Mouse (Mus musculus) intestine, embryonic 14.5 days (tissue): Measurements from ENCODE around the gene Cd2. TPM values are rescaled to one million over a fixed set of nuclear protein-coding genes. Genes with fewer than 3 reads are reported as not detected.

Experiments
- ATAC-seq: fragments of 200-750 bp; cut with Nextera tagmentation; replicated peaks from 2 replicates; pipeline ENCODE4 v1.8.0; 2017; ENCODE audit warnings: low read depth, moderate number of reproducible peaks, moderate TSS enrichment, moderate library complexity; ENCODE audit not compliant: low FRiP score, low TSS enrichment
- DNase-seq: peaks from one replicate; pipeline ENCODE4 v3.0.0-alpha.2; 2018; ENCODE audit warnings: low spot score
- H3K27ac ChIP-seq: fragments of 300-500 bp; sonication (generic); 2 replicates; pipeline ENCODE4 v1.5.1; 2014; ENCODE audit warnings: low read depth, mild to moderate bottlenecking, control low read depth
- H3K27me3 ChIP-seq: fragments of 300-500 bp; sonication (generic); replicated peaks from 2 replicates; pipeline ENCODE4 v1.6.1; 2014; ENCODE audit warnings: low read length, control low read depth; ENCODE audit not compliant: control insufficient read depth, insufficient read depth
- H3K36me3 ChIP-seq: fragments of 300-500 bp; sonication (generic); 2 replicates; pipeline ENCODE4 v1.6.1; 2014; ENCODE audit warnings: low read length, control low read depth; ENCODE audit not compliant: control insufficient read depth, insufficient read depth
- H3K4me1 ChIP-seq: fragments of 300-500 bp; sonication (generic); replicated peaks from 2 replicates; pipeline ENCODE4 v1.6.1; 2014; ENCODE audit warnings: low read length, control low read depth, mixed read lengths; ENCODE audit not compliant: control insufficient read depth, insufficient read depth
- H3K4me2 ChIP-seq: fragments of 300-500 bp; sonication (generic); 2 replicates; pipeline ENCODE4 v1.6.1; 2014; ENCODE audit warnings: low read length
- H3K4me3 ChIP-seq: fragments of 300-500 bp; sonication (generic); 2 replicates; pipeline ENCODE4 v1.5.1; 2014; ENCODE audit warnings: low read depth, low read length, control low read depth, mixed read lengths
- H3K9ac ChIP-seq: fragments of 300-500 bp; sonication (generic); 2 replicates; pipeline ENCODE4 v1.6.1; 2014; ENCODE audit warnings: mild to moderate bottlenecking, low read length
- H3K9me3 ChIP-seq: fragments of 300-500 bp; sonication (generic); 2 replicates; pipeline ENCODE4 v1.6.1; 2016; ENCODE audit warnings: low read length, control low read depth; ENCODE audit not compliant: control insufficient read depth
- WGBS: fragments of 180-500 bp; shearing (Covaris S2); extraction: QIAGEN DNeasy Blood & Tissue Kit; methylation state at CpG from one replicate; pipeline ENCODE4 v1.1.7; 2014; 5-methylcytosine and 5-hydroxymethylcytosine counted together
- polyA plus RNA-seq: library from polyadenylated mRNA; unstranded; fragments of >200 nt; fragmentation: Nextera tagmentation; extraction: Ambion mirVana; gene quantifications from 2 replicates; pipeline ENCODE4 v1.2.1, GENCODE M21; 2014

The Cd2 gene
- polyA plus RNA-seq, 1 experiment from 2014 or later = 0.28 TPM

DNA sequence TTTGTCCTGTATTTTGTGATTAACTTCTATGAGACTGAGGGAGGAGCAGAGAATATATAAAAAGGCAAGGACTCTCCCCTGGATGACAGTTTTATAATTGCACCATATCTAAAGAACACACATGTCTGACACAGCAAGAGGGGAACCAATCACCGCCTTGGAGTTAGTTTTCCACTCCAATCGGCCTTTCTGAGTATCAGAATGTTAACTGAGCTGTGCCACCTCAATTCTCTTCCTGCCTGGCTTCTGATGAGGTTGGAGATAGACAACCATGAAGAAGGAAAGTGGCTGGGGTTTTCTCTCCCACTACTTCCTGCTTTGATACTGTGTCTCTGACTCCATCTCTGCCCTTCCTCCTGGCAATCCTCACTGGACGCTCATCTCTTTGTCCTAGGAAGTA, 42.5 kb downstream of the Cd2 start:
- H3K4me1 ChIP-seq = no peaks in the 10 kb centered on the region
- whole genome bisulfite sequencing = 83% methylated on average over 3 of the region's 3 CpGs
- no peak for ATAC-seq

DNA sequence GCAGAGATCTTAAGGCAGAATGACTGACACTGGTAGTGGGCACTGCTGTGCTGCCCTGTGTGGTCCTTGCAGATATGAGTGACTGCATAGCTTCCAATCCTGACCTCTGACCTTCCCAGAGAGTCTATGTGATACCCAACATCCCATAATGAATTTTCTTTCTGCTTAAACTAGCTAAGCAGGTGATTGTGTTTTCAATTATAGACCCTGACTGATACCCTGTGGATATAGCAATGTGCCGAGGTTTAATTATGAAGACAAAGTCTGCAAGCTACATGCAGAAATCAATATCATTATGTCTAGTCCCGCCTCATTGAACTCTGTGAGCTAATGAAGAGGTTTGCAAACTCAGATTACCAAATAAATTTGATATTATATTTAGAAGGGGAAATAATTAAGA, 44.7 kb downstream of the Cd2 start:
- no peak for DNase-seq
- WGBS = 92% methylated on average over 2 of the region's 2 CpGs
- Histone ChIP-seq H3K27ac (no peak overlapping the region), H3K27me3 (no peaks in the 10 kb centered on the region), H3K4me1 (no peaks in the 10 kb centered on the region), H3K36me3 (no peaks in the 10 kb centered on the region), H3K4me2 (no peak overlapping the region), H3K9ac (no peak overlapping the region), H3K9me3 (no peaks in the 10 kb centered on the region), H3K4me3 (no peak overlapping the region)
- no peak for ATAC-seq

More for the DNA sequence above, 42.5 kb downstream of the Cd2 start:
- Histone ChIP-seq H3K4me2 (no peak overlapping the region), H3K9ac (no peak overlapping the region), H3K27ac (no peak overlapping the region), H3K9me3 (no peaks in the 10 kb centered on the region), H3K4me3 (no peak overlapping the region), H3K27me3 (no peaks in the 10 kb centered on the region), H3K36me3 (no peaks in the 10 kb centered on the region)
- DNase-seq = no peak

DNA sequence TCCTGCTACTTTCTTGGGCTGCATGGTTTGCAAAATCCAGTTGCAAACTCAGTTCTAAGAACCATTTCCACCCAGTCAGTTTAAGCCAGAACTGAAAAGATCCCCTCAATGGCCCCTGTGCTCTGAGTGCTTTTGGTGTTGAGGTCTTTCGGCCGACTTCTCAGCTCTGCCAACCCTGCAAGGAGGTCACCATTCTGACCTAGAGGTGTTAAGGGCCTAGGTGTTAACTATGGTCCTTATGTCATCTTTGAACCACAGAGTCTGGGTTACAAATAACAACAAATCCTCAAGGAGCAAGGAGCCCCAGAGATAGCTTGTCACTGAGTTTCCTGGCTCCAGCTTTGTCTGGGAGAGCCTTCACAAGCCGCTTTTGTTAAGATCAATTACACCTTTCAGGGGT, 45.9 kb downstream of the Cd2 start:
- H3K27me3 ChIP-seq = no peaks in the 10 kb centered on the region
- no peak overlapping the region for H3K9ac ChIP-seq
- H3K4me1 ChIP-seq = peaks cover 7% of the 10 kb centered on the region; the same call in 1 of the 2 replicates
- 59% methylated on average over 3 of the region's 3 CpGs for WGBS
- ATAC-seq = no peak
- no peak overlapping the region for H3K27ac ChIP-seq
- H3K4me2 ChIP-seq = no peak overlapping the region
- H3K4me3 ChIP-seq = no peak overlapping the region
- no peaks in the 10 kb centered on the region for H3K36me3 ChIP-seq
- H3K9me3 ChIP-seq = no peaks in the 10 kb centered on the region
- no peak for DNase-seq

DNA sequence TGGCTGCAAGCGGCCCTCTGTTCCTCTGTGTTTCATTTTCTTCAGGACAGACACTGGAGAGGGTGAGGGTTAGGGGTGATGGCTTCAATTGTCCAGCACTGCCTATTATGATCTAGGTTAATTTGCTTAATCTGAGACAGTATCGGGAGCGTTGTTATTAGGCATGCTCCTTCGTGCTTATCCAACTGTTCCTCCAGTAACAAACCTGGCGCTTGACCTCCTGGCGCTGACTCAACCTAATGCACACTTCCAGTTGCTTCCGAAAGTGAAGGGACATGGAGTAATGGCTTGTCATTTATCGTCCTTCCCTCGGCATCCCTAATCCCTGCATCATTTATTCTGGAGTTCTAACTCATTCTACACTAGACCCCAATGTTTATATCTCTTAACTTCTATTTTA, 46.9 kb downstream of the Cd2 start:
- WGBS = 78% methylated on average over 9 of the region's 9 CpGs
- Histone ChIP-seq H3K4me1 (peaks cover 9% of the 10 kb centered on the region; the same call in 1 of the 2 replicates), H3K27me3 (no peaks in the 10 kb centered on the region), H3K4me3 (no peak overlapping the region), H3K36me3 (no peaks in the 10 kb centered on the region), H3K4me2 (no peak overlapping the region), H3K27ac (no peak overlapping the region), H3K9me3 (no peaks in the 10 kb centered on the region), H3K9ac (no peak overlapping the region)
- ATAC-seq (no peak), DNase-seq (no peak)

DNA sequence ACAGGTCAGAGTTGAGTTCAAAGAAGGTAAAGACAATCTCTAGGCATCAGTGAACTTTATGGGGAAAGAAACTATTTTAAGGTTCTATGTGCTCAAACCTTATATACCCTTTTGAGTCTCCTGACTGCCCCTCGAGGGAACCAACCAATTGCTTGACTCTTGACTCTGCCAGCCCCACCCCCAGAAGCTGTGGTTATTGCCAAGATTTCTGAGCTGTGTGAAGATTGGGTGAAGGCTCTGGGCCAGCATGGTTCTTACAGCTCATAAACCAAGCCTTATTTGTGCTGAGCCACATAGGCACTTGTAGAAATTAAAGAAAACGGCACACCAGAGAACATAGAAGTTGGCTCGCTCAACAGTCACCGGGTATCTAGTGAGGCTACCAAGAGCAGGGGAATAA, 48.5 kb downstream of the Cd2 start:
- Histone ChIP-seq H3K4me3 (no peak overlapping the region), H3K27me3 (no peaks in the 10 kb centered on the region), H3K9ac (no peak overlapping the region), H3K4me2 (no peak overlapping the region), H3K27ac (no peak overlapping the region), H3K4me1 (peaks cover 9% of the 10 kb centered on the region; the same call in 1 of the 2 replicates), H3K9me3 (no peaks in the 10 kb centered on the region), H3K36me3 (no peaks in the 10 kb centered on the region)
- DNase-seq (no peak), ATAC-seq (no peak)
- 96% methylated on average over 4 of the region's 4 CpGs for WGBS

DNA sequence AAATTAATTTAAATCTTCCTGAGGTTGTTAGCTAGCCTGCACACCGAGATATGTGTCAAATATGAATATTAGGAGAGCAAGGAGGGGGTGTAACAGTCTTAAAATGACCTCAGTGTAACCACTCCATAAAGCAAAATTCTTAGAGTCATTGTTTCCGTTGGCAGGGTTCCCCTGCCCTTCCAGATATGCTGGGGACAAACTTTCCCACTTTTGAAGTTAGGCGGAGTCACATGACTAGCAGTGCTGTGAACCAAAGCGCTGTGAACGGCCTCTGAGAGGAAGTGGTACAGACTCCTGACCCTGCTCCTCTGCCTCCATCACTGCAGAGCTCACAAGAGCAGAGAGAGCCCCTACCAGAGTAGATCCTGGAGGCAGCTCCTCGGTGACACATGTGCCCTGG, 49.0 kb downstream of the Cd2 start:
- whole genome bisulfite sequencing = 83% methylated on average over 6 of the region's 6 CpGs
- H3K36me3 ChIP-seq = no peaks in the 10 kb centered on the region
- H3K27ac ChIP-seq = no peak overlapping the region
- no peak overlapping the region for H3K4me3 ChIP-seq
- no peak for DNase-seq
- no peak overlapping the region for H3K9ac ChIP-seq
- ATAC-seq = no peak
- H3K4me2 ChIP-seq = no peak overlapping the region
- H3K9me3 ChIP-seq = no peaks in the 10 kb centered on the region
- H3K27me3 ChIP-seq = no peaks in the 10 kb centered on the region
- peaks cover 9% of the 10 kb centered on the region; the same call in 1 of the 2 replicates for H3K4me1 ChIP-seq

DNA sequence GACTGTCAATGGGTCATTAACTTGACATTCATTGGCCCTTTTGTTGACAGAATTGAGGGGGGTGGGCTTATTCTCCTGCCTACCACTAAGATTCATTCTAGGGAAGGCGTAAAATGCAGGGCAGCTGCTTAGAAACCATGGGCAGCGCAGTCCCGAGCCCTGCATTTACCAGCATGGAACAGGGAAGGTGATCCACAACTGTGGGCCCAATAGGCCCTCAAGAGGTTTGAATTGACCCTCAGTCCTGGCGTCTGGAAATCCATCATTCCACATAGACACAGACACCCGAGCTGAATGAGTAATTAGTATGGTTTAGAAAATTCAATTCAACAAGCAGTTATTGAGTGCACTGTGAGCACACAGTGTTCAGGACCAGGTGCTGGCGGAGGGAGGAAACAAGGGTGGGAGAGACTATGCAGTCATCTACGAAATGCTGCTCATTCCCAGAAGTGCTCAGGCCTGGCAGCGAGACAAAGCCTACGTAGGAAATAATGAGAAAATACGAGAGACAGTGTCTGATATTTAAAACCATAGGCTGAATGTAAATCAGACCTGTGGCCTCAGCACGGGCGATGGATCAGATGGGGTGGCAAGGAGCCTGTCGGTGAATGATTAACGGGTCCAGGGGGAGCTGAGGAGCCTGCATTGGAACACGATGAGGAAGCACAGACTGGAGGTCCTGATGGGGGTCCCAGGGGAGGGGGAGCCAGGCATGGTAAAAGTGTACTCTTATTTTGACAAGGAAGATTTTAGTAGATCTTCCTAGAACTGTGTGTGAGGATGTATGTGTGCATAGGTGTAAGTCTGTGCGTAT, 50.5 kb downstream of the Cd2 start:
- Histone ChIP-seq H3K27ac (no peak overlapping the region), H3K4me2 (no peak overlapping the region), H3K4me3 (no peak overlapping the region), H3K9me3 (no peaks in the 10 kb centered on the region), H3K9ac (no peak overlapping the region), H3K4me1 (peaks cover 9% of the 10 kb centered on the region; the same call in 1 of the 2 replicates), H3K27me3 (no peaks in the 10 kb centered on the region), H3K36me3 (no peaks in the 10 kb centered on the region)
- WGBS = 33% methylated on average over 16 of the region's 16 CpGs
- DNase-seq (no peak), ATAC-seq (no peak)

DNA sequence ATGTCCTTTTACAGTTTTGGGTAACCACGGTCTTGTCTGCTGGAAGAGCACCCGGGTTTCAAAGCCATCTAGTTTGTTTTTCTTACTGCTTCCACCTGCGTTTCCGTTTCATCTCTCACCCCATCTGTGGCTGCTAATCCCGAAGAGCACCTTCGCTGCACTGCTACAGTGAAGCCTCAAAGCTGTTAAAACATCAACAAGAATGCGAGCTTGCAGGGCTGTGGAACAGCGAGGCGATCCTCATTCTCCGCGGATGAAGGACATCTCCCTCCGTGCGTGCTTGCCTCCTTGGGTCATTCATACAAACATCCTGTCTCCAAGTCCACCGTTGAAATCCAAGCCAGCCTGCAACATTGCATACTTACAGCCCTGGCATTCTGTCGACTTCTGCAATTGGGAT, 51.5 kb downstream of the Cd2 start:
- Histone ChIP-seq H3K27ac (no peak overlapping the region), H3K9me3 (no peaks in the 10 kb centered on the region), H3K27me3 (no peaks in the 10 kb centered on the region), H3K4me3 (no peak overlapping the region), H3K4me2 (no peak overlapping the region), H3K4me1 (peaks cover 9% of the 10 kb centered on the region; the same call in 1 of the 2 replicates), H3K36me3 (no peaks in the 10 kb centered on the region), H3K9ac (no peak overlapping the region)
- WGBS = 18% methylated on average over 15 of the region's 15 CpGs
- ATAC-seq = no peak
- DNase-seq = no peak

DNA sequence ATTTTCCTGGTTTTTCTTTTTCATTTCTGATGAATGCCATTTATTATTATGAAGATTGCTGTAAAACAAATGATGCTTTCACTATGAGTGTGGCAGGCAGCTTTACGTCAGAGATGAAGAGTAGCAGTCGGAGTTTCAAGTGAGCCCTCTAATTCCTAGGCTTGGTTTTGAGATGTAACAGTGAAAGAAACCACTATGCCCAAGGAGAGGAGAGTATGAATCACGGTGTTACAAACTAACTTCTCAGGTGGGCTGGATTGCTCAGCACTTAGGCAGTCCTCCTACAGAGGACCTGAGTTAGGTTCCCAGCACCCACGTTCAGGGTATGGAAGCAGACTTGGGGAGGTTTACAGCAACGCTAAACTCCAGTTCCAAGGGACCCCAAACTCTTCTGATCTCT, 52.4 kb downstream of the Cd2 start:
- Histone ChIP-seq H3K4me3 (no peak overlapping the region), H3K27me3 (no peaks in the 10 kb centered on the region), H3K36me3 (no peaks in the 10 kb centered on the region), H3K4me1 (peaks cover 9% of the 10 kb centered on the region; the same call in 1 of the 2 replicates), H3K9me3 (no peaks in the 10 kb centered on the region), H3K4me2 (no peak overlapping the region), H3K27ac (no peak overlapping the region), H3K9ac (no peak overlapping the region)
- WGBS = 90% methylated on average over 5 of the region's 5 CpGs
- ATAC-seq = no peak
- DNase-seq = no peak
